Mouse (Mus musculus): ENCODE results near the gene Zfp719.
A peak's percentile ranks its signal among the peaks of the same experiment; 100 is the strongest.

The Zfp719 gene

DNA sequence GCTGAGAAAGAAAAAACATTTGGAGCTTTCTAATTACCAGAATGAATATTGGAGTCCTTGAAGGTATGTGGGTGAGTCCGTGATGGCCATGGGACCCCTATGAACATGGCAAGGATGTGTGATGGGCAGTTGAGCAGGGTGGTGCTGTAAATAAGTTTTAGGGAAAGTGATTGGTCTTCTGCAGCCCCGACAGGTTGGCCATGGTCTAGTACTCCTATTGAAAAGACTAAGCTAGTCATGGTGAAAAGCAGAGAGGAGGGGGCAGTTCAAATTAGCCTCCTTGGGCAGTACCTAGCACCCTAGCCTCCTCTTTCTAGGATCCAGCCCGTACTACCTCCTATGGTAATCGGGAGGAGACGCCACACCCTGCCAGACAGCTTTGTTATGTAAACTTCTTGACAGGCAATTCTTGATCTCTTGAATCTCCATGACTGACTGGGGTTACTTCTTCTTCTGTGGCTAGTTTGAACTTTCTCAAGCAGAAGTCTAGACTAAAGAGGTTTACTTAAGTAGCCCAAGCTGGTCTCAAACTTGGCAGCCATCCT lies 28.4 kb downstream of the Zfp719 start:
- peak; percentile 94 for DNase-seq (ENCODE audit: low read depth, low spot score)

- DNase-seq (ENCODE audit: low read depth, low spot score): peak; percentile 50
Observed at GRCm38 (mm10) chr7:43608316-43608824, 29.0 kb downstream of the Zfp719 start.

DNA sequence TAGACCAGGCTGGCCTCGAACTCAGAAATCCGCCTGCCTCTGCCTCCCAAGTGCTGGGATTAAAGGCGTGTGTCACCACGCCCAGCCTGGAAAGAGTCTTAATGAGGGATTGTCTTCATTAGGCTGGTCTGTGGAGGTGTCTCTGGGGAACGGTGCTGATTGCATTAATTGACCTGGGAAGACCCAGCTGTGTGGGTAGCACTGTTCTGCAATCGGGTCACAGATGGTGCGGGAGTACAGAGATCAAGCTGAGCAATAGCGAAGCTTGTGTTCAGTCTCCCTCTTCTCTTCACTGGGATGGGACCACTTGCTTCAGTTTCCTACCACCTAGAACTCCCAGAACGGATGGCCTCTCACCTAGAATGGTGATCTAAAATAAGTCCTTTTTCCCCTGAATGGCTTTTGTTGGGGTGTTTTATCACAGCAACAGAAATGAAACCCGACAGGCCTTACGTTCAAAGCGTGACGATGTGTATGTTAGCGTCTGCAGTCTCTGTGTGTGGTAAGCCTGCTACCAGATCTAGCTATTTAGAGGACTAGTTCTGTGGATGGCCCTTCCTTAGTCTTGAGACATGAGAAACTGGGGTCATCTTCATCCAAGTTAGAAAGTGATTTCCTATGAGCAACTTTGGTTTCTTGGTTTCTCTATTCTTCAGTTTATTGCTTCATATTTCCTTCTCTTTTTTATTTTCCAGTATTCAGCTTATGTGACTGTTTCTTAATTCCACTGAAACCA lies 34.6 kb downstream of the Zfp719 start:
- no peak for DNase-seq (ENCODE audit: low read depth, low spot score)

- DNase-seq (ENCODE audit: low read depth, low spot score): no peak
Observed at GRCm38 (mm10) chr7:43622927-43623326, 43.5 kb downstream of the Zfp719 start.

DNA sequence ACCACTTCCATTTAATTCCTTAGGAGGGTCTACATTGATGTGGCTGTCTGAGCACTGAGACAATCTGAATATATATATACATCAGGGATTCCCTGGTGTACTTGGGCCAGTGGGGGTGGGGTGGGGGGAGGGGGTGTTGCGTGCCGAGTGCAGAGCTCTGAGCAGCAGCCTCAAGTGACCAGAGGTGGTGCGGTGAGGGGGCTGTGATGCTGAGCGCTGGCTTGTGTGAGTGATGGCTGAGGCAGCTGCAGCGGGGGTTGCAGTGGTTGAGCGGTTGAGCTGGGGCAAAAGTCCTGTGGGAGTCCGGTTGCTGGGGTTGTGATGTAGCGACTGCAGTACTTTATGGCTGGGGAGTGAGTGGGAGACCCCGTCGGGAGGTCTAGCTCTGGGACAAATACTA lies 44.4 kb downstream of the Zfp719 start:
- DNase-seq (ENCODE audit: low read depth, low spot score): peak; percentile 37

- DNase-seq (ENCODE audit: low read depth, low spot score): no peak
Observed at GRCm38 (mm10) chr7:43625065-43625464, 45.7 kb downstream of the Zfp719 start.

DNA sequence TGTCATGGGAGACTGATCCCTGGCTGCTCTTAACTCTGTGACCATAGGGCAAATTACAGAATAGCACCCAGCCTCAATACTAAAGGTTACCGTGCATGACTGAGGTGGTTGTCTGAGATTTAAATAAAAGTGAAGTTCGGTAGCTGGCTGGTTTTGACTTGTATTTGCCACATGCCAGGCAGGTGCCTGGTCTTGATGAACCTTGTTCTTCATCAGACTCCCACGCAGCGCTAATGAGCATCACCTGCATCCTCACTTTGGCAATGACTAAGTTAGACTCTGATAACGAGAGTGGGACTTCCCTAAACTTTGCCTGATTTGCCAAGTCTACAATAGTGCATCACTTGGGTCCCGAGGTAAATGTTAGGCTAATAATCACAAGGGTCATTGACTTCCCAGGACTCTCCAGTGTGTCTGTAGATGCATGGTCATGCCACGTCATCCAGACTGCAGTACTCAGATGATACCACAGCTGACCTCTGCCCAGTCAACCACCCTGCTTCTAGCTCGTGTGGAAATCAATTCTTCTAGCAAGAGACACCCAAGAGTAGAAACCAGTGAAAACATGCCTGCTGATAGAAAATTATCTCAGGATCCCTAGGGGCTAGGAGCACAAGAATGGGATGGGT lies 46.5 kb downstream of the Zfp719 start:
- DNase-seq (ENCODE audit: low read depth, low spot score): no peak

DNA sequence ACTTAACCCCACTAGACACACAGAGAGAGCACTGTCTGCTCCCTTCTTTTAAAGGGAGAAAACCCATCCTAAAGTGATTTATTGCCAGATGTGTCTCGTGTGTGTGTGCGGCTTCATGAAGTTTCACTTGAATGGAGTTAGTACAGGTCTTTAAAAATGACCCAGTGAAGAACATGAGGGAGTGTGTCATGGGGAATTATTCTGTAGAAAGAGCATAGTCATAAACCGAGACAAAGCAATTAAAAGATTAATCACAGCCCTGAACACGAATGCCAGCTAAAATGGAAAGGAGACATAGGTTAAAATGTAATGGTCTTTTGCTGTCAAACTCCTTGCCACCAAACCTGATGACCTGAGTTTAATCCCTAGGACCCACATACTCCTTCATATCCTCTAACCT lies 54.5 kb downstream of the Zfp719 start:
- DNase-seq (ENCODE audit: low read depth, low spot score): no peak

GRCm38 (mm10) chr7:43634500-43634899 lies 55.1 kb downstream of the Zfp719 start, which contains the start of gene Ceacam18:
TSS of gene Ceacam18 (plus strand) at chr7:43634707.
- no peak for DNase-seq (ENCODE audit: low read depth, low spot score)

DNA sequence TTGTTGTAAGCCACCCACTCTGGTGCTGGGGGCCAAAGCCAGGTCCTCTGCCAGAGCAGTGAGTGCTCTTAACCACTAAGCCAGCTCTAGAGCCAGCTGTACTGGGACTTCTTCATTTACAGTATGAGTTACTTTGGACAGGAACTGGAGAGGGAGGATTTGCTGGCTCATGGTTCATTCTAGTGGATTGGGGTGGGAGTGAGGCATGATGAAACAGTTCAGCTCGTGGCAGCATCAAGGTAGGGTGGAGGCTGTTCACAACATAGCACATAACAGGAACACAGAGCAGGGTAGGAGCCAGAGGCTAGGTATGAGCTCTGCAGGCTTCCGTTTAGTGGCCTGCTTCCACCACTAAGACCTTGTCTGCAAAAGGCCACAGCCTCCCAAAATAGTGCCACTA lies 56.8 kb downstream of the Zfp719 start:
- peak; percentile 46 for DNase-seq (ENCODE audit: low read depth, low spot score)

DNA sequence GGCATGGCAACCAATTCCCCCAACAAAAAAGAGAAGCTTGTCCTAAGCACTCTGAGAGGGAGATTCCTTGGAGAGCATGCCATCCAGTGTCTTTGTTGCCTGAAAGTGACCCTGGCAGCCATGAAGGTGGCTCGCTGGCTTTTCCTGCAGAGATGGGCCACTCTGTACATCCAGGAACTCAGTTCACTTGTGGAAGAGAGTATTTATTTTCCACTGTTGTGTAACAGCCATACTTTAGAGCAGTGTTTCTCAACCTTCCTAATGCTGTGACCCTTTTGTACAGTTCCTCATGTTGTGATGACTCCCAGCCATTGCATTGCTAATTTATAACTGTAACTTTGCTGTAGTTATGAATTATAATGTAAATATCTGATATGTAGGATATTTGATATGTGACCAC lies 57.7 kb downstream of the Zfp719 start:
- DNase-seq (ENCODE audit: low read depth, low spot score): no peak

GRCm38 (mm10) chr7:43642587-43642986 lies 63.2 kb downstream of the Zfp719 start:
- no peak for DNase-seq (ENCODE audit: low read depth, low spot score)
